Comparison of ENCODE assay signal across 8 mouse cellular contexts in the genomic region with DNA sequence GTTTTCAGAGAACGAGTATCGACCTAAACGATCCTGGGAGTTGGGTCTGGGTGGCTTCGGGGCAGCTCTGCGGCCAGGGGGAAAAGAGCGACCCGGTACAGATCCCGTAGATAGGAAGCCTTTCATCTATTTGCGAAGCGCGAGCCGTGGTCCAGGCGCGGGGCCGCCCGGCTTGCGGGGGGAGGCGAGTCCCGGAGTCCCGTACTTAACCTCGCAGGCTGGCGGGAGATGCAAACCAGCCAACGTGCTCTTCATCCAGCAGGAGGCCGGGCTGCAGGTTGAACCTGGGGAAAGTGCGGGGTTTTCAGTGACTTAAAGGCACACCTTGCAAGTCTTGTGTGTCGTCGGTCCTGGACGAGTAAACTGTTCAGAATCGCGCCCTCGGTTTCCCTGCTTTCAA. TPM values are rescaled to one million over a fixed set of nuclear protein-coding genes. Genes with fewer than 3 reads are reported as not detected.
DNase-seq lines count a peak whose midpoint lies in the region; ATAC-seq and TF ChIP-seq lines count a peak whose summit lies in the region.

No protein-coding gene starts in this region.

- under 1% methylated on average over 31 of the region's 31 CpGs for WGBS in kidney, adult 2 months
- under 1% methylated on average over 31 of the region's 31 CpGs for WGBS in hindbrain, embryonic 14.5 days

- DNase-seq in kidney, adult 2 months: no peak
- DNase-seq in kidney, postnatal 14 days: no peak
- peak; percentile 47 for DNase-seq in c-Kit-positive CD71-positive TER-119-positive erythroid progenitor cells, embryonic 14.5 days (ENCODE audit: low spot score)
- peak; percentile 52 for DNase-seq in hindbrain, embryonic 14.5 days (ENCODE audit: low spot score)
- DNase-seq in lung, postnatal 25 days (ENCODE audit: low spot score): peak; percentile 4
- DNase-seq in thymus, postnatal 4 days: peak; percentile 74
- DNase-seq in right cerebral cortex, postnatal 25 days: no peak

- H3K9ac ChIP-seq in hindbrain, embryonic 14.5 days: peak overlapping the region; percentile 88

- TF ChIP-seq POLR2A in kidney, adult 2 months (IDR thresholded peaks at IDR 0.05; ENCODE audit: low read depth, low read length): no peak

- H3K4me3 ChIP-seq in kidney, adult 2 months (ENCODE audit: insufficient read depth, low read depth, low read length): peak overlapping the region; percentile 77
- peak overlapping the region; percentile 96 for H3K4me3 ChIP-seq in E14TG2a.4 (replicated peaks; ENCODE audit: low read length)
- H3K4me3 ChIP-seq in hindbrain, embryonic 14.5 days (replicated peaks; ENCODE audit: low read length): peak overlapping the region; percentile 84

- no peak; the same call in 1 of the 2 replicates for ATAC-seq in hindbrain, embryonic 14.5 days (ENCODE audit: low FRiP score)

- peak overlapping the region; percentile 81 for H3K4me2 ChIP-seq in hindbrain, embryonic 14.5 days (replicated peaks)

- peaks cover 4% of the 10 kb centered on the region; the same call in 1 of the 2 replicates for H3K4me1 ChIP-seq in kidney, adult 2 months (ENCODE audit: control insufficient read depth, insufficient read depth, low read length)
- H3K4me1 ChIP-seq in E14TG2a.4 (replicated peaks; ENCODE audit: low read depth, low read length): peaks cover 72% of the 10 kb centered on the region
- peaks cover 23% of the 10 kb centered on the region for H3K4me1 ChIP-seq in hindbrain, embryonic 14.5 days (replicated peaks; ENCODE audit: control insufficient read depth, insufficient read depth, low read length)

- H3K9me3 ChIP-seq in E14TG2a.4 (ENCODE audit: low read length): no peaks in the 10 kb centered on the region
- no peaks in the 10 kb centered on the region for H3K9me3 ChIP-seq in hindbrain, embryonic 14.5 days (ENCODE audit: control insufficient read depth, low read length)

- no peaks in the 10 kb centered on the region for H3K36me3 ChIP-seq in kidney, adult 2 months (ENCODE audit: control insufficient read depth, insufficient read depth, low read length)
- peaks cover 77% of the 10 kb centered on the region for H3K36me3 ChIP-seq in E14TG2a.4 (ENCODE audit: insufficient read depth, low read length)
- H3K36me3 ChIP-seq in hindbrain, embryonic 14.5 days (replicated peaks; ENCODE audit: control insufficient read depth, insufficient read depth): peaks cover 49% of the 10 kb centered on the region

- no peak for TF ChIP-seq CTCF in kidney, adult 2 months (conservative IDR thresholded peaks at IDR 0.05; ENCODE audit: insufficient read depth, insufficient read length, low read depth, low read length)
- TF ChIP-seq CTCF in E14TG2a.4 (conservative IDR thresholded peaks at IDR 0.05; ENCODE audit: low read length): no peak

- H3K27me3 ChIP-seq in kidney, adult 2 months (replicated peaks; ENCODE audit: control insufficient read depth, insufficient read depth, low read length): no peaks in the 10 kb centered on the region
- H3K27me3 ChIP-seq in E14TG2a.4 (ENCODE audit: insufficient read depth, low read length): no peaks in the 10 kb centered on the region
- no peaks in the 10 kb centered on the region for H3K27me3 ChIP-seq in hindbrain, embryonic 14.5 days (ENCODE audit: control insufficient read depth, insufficient read depth, low read length)

- no peak overlapping the region for H3K27ac ChIP-seq in kidney, adult 2 months (ENCODE audit: insufficient read depth, low read depth, low read length)
- H3K27ac ChIP-seq in hindbrain, embryonic 14.5 days: peak overlapping the region; percentile 82

RNA-seq across cellular contexts. Expression of a gene that starts 0.3 kb away (rescaled TPM):
- polyA plus RNA-seq in kidney, adult 2 months (2012; rRNA removed): 15.5 and 20.3 TPM in 2 replicates
- 53.6 and 61.6 TPM in 2 replicates for polyA plus RNA-seq in hindbrain, embryonic 14.5 days (2014; fragmentation: Nextera tagmentation; extraction: Ambion mirVana)

RNA-seq across cellular contexts. Expression of a gene that starts 0.5 kb away (rescaled TPM):
- 6.9 and 7.8 TPM in 2 replicates for polyA plus RNA-seq in kidney, adult 2 months (2012; rRNA removed)
- polyA plus RNA-seq in hindbrain, embryonic 14.5 days (2014; fragmentation: Nextera tagmentation; extraction: Ambion mirVana): 20.1 and 29.3 TPM in 2 replicates

Comparison
In these comparisons a context has a peak if more than half of its experiments do, and no peak if none do; other contexts are left out.
1. DNase-seq: peak in c-Kit-positive CD71-positive TER-119-positive erythroid progenitor cells, embryonic 14.5 days (single experiment), hindbrain, embryonic 14.5 days (single experiment), lung, postnatal 25 days (single experiment) and thymus, postnatal 4 days (single experiment); none in kidney, adult 2 months (single experiment), kidney, postnatal 14 days (single experiment) and right cerebral cortex, postnatal 25 days (single experiment).
2. Peak in every context shown above with its lines, with median percentiles within 50 percentile points of each other: H3K4me3 ChIP-seq.